Mouse (Mus musculus) myocyte (in vitro differentiated cells): ENCODE results near the gene Nsun2.

Source experiments
- E2F4 ChIP-seq: IDR thresholded peaks from one replicate; pipeline ENCODE4 v1.6.1; 2011; ENCODE audit warnings: mild to moderate bottlenecking, control low read depth, moderate library complexity; ENCODE audit not compliant: insufficient read depth
- MAX ChIP-seq: IDR thresholded peaks from one replicate; pipeline ENCODE4 v1.6.1; 2011; ENCODE audit warnings: low read depth, mild to moderate bottlenecking, control low read depth
- POLR2A ChIP-seq: IDR thresholded peaks from one replicate; pipeline ENCODE4 v1.6.1; 2011; ENCODE audit warnings: low read depth, mild to moderate bottlenecking, control low read depth, moderate library complexity; ENCODE audit not compliant: insufficient read length
- POLR2AphosphoS2 ChIP-seq: IDR thresholded peaks from one replicate; pipeline ENCODE4 v1.6.1; 2011; ENCODE audit warnings: low read depth, control low read depth; ENCODE audit not compliant: insufficient read length
- REST ChIP-seq: IDR thresholded peaks from one replicate; pipeline ENCODE4 v1.6.1; 2011; ENCODE audit warnings: mild to moderate bottlenecking, control low read depth, moderate library complexity; ENCODE audit not compliant: insufficient read depth, insufficient read length
- USF1 ChIP-seq: IDR thresholded peaks from one replicate; pipeline ENCODE4 v1.6.1; 2011; ENCODE audit warnings: low read depth, mild to moderate bottlenecking, control low read depth, moderate library complexity

DNA sequence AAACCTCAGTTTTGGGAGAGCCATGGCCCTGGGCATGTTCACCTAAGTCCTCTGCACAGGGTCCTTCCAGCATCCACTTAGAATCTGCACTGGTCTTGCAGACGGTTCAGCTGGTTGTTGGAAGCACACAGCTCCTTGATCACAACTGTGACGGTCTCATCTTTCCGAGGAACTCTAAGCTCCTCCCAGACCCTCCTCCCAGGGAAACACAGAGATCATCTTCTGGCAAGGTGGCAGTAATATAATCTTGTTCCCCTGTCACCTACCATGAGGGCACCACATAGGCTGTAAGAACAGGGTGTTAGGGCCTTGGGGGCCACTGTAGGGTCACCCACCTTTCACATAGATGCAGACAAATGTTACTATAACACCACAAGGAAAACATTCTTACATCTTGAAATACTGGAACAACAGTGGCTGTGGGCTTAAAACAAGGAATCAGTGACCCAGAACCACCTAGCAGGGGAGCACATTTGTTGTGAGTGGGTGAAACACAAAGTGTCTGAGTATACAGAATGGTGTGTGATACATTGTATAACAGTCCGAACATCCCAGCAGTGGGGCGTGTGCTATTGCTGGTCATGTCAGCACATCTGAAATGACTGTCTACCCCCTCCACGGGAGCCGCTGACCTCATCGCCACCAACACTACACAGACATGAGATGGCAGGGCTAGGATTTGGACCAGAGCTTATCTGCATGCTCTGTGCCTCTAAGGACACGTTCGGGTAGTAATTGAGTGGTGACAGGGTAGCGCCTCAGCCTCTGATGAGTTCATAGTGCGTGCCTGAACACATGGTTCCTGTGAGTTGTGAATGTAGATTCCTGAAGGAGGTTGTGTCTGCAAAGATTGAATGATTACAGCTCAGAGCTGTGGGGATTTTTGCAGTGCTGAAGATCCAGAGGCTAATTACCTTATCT lies 29.4 kb downstream of the Nsun2 start:
- TF ChIP-seq POLR2A: no peak
- no peak for TF ChIP-seq MAX
- no peak for TF ChIP-seq REST
- no peak for TF ChIP-seq POLR2AphosphoS2
- TF ChIP-seq E2F4: no peak
- TF ChIP-seq USF1: no peak
